Mouse (Mus musculus): ENCODE data around the gene Vmn2r99.

Vmn2r99 gene

GRCm38 (mm10) chr17:19361649-19362048 is at the start of gene Vmn2r99:
Gene Vmn2r99 (plus strand): TSS chr17:19361949.
- ATAC-seq (ENCODE audit: insufficient number of reproducible peaks, low FRiP score, low TSS enrichment) = no peak

GRCm38 (mm10) chr17:19437623-19438022 is 75.9 kb downstream of the Vmn2r99 start:
- ATAC-seq (ENCODE audit: insufficient number of reproducible peaks, low FRiP score, low TSS enrichment) = no peak

GRCm38 (mm10) chr17:19444932-19445331 is 83.2 kb downstream of the Vmn2r99 start:
- no peak for ATAC-seq (ENCODE audit: insufficient number of reproducible peaks, low FRiP score, low TSS enrichment)

Data from cerebellum, adult (tissue).